Mouse (Mus musculus) heart, embryonic 11.5 days (tissue): Measurements from ENCODE around the gene 1110004F10Rik. TPM values are rescaled to one million over a fixed set of nuclear protein-coding genes. Genes with fewer than 3 reads are reported as not detected.

ENCODE experiments used
- ATAC-seq: fragments of 200-750 bp; cut with Nextera tagmentation; replicated peaks from 2 replicates; pipeline ENCODE4 v1.8.0; 2017; ENCODE audit warnings: moderate library complexity; ENCODE audit not compliant: insufficient number of reproducible peaks, low FRiP score, low TSS enrichment
- H3K27ac ChIP-seq: fragments of 300-500 bp; sonication (generic); 2 replicates; pipeline ENCODE4 v1.5.1; 2014; ENCODE audit warnings: mild to moderate bottlenecking, low read depth, low read length
- H3K27me3 ChIP-seq: fragments of 300-500 bp; sonication (generic); 2 replicates; pipeline ENCODE4 v1.6.1; 2014; ENCODE audit warnings: mild to moderate bottlenecking, low read length, mixed read lengths; ENCODE audit not compliant: control insufficient read depth, insufficient read depth
- H3K36me3 ChIP-seq: fragments of 300-500 bp; sonication (generic); 2 replicates; pipeline ENCODE4 v1.6.1; 2014; ENCODE audit warnings: mild to moderate bottlenecking, low read length, moderate library complexity, mixed read lengths; ENCODE audit not compliant: control insufficient read depth, insufficient read depth
- H3K4me1 ChIP-seq: fragments of 300-500 bp; sonication (generic); 2 replicates; pipeline ENCODE4 v1.6.1; 2014; ENCODE audit warnings: low read length; ENCODE audit not compliant: control insufficient read depth, insufficient read depth
- H3K4me2 ChIP-seq: fragments of 300-500 bp; sonication (generic); 2 replicates; pipeline ENCODE4 v1.6.1; 2014; ENCODE audit warnings: mild to moderate bottlenecking, moderate library complexity
- H3K4me3 ChIP-seq: fragments of 300-500 bp; sonication (generic); 2 replicates; pipeline ENCODE4 v1.5.1; 2014; ENCODE audit warnings: low read depth, low read length
- H3K9ac ChIP-seq: fragments of 300-500 bp; sonication (generic); 2 replicates; pipeline ENCODE4 v1.6.1; 2014; ENCODE audit warnings: mild to moderate bottlenecking, low read depth, low read length, moderate library complexity
- H3K9me3 ChIP-seq: fragments of 300-500 bp; sonication (generic); replicated peaks from 2 replicates; pipeline ENCODE4 v1.6.1; 2016; ENCODE audit warnings: low read length; ENCODE audit not compliant: control insufficient read depth
- WGBS: fragments of 180-500 bp; shearing (Covaris S2); extraction: QIAGEN DNeasy Blood & Tissue Kit; methylation state at CpG from one replicate; pipeline ENCODE4 v1.1.7; 2014; ENCODE audit not compliant: insufficient replicate concordance; 5-methylcytosine and 5-hydroxymethylcytosine counted together
- polyA plus RNA-seq: library from polyadenylated mRNA; unstranded; fragments of >200 nt; fragmentation: Nextera tagmentation; extraction: Ambion mirVana; gene quantifications from 2 replicates; pipeline ENCODE4 v1.2.1, GENCODE M21; 2014

The 1110004F10Rik gene
- polyA plus RNA-seq, 1 experiment from 2014 or later = 191 TPM

- Histone ChIP-seq H3K9ac (no peak overlapping the region), H3K36me3 (no peaks in the 10 kb centered on the region), H3K4me3 (no peak overlapping the region), H3K4me2 (no peak overlapping the region), H3K9me3 (no peaks in the 10 kb centered on the region), H3K27me3 (no peaks in the 10 kb centered on the region), H3K27ac (no peak overlapping the region), H3K4me1 (no peaks in the 10 kb centered on the region)
- ATAC-seq = no peak
- WGBS = 75% methylated on average over 6 of the region's 6 CpGs
Measured at GRCm38 (mm10) chr7:116111546-116111945, 72.3 kb downstream of the 1110004F10Rik start.

- Histone ChIP-seq H3K27ac (no peak overlapping the region), H3K36me3 (no peaks in the 10 kb centered on the region), H3K27me3 (no peaks in the 10 kb centered on the region), H3K4me3 (no peak overlapping the region), H3K9me3 (peaks cover 2% of the 10 kb centered on the region; the same call in 1 of the 2 replicates), H3K9ac (no peak overlapping the region), H3K4me2 (no peak overlapping the region), H3K4me1 (no peaks in the 10 kb centered on the region)
- 71% methylated on average over 12 of the region's 12 CpGs for WGBS
- no peak for ATAC-seq
Measured at GRCm38 (mm10) chr7:116115216-116115930, 76.2 kb downstream of the 1110004F10Rik start.

DNA sequence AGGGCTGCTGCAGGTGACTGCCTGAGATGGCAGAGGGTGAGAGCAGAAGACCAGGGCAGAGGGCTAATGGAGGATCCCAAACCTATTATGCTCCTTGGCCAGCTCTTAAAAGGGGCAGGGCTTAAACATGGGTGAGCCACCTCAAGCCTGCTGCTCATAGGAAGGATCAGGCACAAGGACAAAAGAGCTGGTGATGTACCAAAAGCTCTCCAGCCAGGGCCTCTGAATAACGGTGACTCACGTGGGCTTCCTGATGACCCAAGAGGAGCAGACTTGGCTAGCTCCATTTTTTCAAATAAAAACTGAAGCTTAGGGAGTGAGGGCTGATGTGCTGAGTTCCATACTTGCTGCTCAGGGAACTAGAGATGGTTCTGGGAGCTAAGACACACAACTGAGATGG is 76.8 kb downstream of the 1110004F10Rik start:
- Histone ChIP-seq H3K27ac (no peak overlapping the region), H3K9me3 (peaks cover 2% of the 10 kb centered on the region; the same call in 1 of the 2 replicates), H3K4me2 (no peak overlapping the region), H3K27me3 (no peaks in the 10 kb centered on the region), H3K4me3 (no peak overlapping the region), H3K9ac (no peak overlapping the region), H3K36me3 (no peaks in the 10 kb centered on the region), H3K4me1 (no peaks in the 10 kb centered on the region)
- WGBS = 72% methylated on average over 2 of the region's 2 CpGs
- ATAC-seq = no peak

- Histone ChIP-seq H3K9ac (no peak overlapping the region), H3K9me3 (peaks cover 2% of the 10 kb centered on the region; the same call in 1 of the 2 replicates), H3K27me3 (no peaks in the 10 kb centered on the region), H3K27ac (no peak overlapping the region), H3K36me3 (no peaks in the 10 kb centered on the region), H3K4me1 (no peaks in the 10 kb centered on the region), H3K4me3 (no peak overlapping the region), H3K4me2 (no peak overlapping the region)
- ATAC-seq = no peak
- 56% methylated on average over 1 of the region's 1 CpGs for WGBS
Measured at GRCm38 (mm10) chr7:116119306-116119857, 80.2 kb downstream of the 1110004F10Rik start.

DNA sequence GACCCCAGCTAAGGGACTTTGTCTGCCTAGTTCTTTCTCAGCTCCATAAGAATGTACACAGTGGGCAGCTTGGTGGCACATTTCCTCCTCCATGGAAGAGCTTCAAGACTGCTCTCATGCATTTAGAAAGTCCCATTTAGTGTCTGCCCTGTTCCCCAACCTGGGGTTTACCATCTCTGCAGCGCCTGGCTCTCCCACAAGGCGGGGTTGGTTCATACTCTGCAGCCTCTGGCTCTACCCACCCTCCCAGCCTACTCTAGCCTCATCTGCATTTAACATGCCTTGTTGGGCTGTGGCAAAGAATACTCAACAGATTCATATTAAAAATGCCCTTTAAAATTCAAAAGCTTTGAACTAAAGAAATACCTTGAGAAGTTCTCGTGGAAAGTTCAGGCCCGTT is 81.5 kb downstream of the 1110004F10Rik start:
- H3K4me3 ChIP-seq = no peak overlapping the region
- no peak overlapping the region for H3K9ac ChIP-seq
- no peak overlapping the region for H3K27ac ChIP-seq
- 88% methylated on average over 4 of the region's 4 CpGs for WGBS
- no peak for ATAC-seq
- no peaks in the 10 kb centered on the region for H3K4me1 ChIP-seq
- no peaks in the 10 kb centered on the region for H3K36me3 ChIP-seq
- no peak overlapping the region for H3K4me2 ChIP-seq
- peaks cover 2% of the 10 kb centered on the region; the same call in 1 of the 2 replicates for H3K9me3 ChIP-seq
- H3K27me3 ChIP-seq = no peaks in the 10 kb centered on the region

- Histone ChIP-seq H3K36me3 (no peaks in the 10 kb centered on the region), H3K4me3 (no peak overlapping the region), H3K9me3 (peaks cover 2% of the 10 kb centered on the region; the same call in 1 of the 2 replicates), H3K27me3 (no peaks in the 10 kb centered on the region), H3K4me1 (no peaks in the 10 kb centered on the region), H3K27ac (no peak overlapping the region), H3K4me2 (no peak overlapping the region), H3K9ac (no peak overlapping the region)
- WGBS = 75% methylated on average over 11 of the region's 11 CpGs
- no peak for ATAC-seq
Measured at GRCm38 (mm10) chr7:116121202-116121601, 82.0 kb downstream of the 1110004F10Rik start.

GRCm38 (mm10) chr7:116122981-116123596 is 83.9 kb downstream of the 1110004F10Rik start:
- no peaks in the 10 kb centered on the region for H3K4me1 ChIP-seq
- ATAC-seq = no peak

DNA sequence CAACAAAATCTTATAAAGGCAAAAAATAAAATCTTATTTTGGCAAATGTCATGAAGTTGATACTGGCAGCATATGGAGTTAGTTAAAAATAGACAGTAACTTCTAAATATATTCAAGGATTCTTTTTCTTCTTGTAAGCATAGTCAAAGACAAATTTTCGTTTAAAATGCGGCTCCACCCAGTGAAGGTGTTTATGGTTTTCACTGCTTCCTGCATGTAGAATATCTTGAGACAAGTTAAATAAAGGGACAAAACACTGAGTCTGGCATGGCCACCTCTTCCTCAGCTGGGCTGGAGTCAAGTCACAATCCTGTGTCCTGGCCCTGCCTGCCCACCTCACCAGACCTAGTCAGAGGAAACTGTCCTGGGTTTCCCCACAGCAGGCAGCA is 84.4 kb downstream of the 1110004F10Rik start:
- H3K4me1 ChIP-seq = no peaks in the 10 kb centered on the region
- WGBS = 88% methylated on average over 2 of the region's 2 CpGs
- H3K4me3 ChIP-seq = no peak overlapping the region
- H3K4me2 ChIP-seq = no peak overlapping the region
- H3K27me3 ChIP-seq = no peaks in the 10 kb centered on the region
- no peak overlapping the region for H3K9ac ChIP-seq
- H3K9me3 ChIP-seq = peaks cover 2% of the 10 kb centered on the region; the same call in 1 of the 2 replicates
- no peak for ATAC-seq
- H3K27ac ChIP-seq = no peak overlapping the region
- peaks cover 4% of the 10 kb centered on the region; the same call in 1 of the 2 replicates for H3K36me3 ChIP-seq

More at GRCm38 (mm10) chr7:116122981-116123596, 83.9 kb downstream of the 1110004F10Rik start:
- Histone ChIP-seq H3K9me3 (peaks cover 2% of the 10 kb centered on the region; the same call in 1 of the 2 replicates), H3K27me3 (no peaks in the 10 kb centered on the region), H3K27ac (no peak overlapping the region), H3K4me3 (no peak overlapping the region), H3K36me3 (peaks cover 4% of the 10 kb centered on the region; the same call in 1 of the 2 replicates), H3K4me2 (no peak overlapping the region), H3K9ac (no peak overlapping the region)
- 78% methylated on average over 13 of the region's 13 CpGs for WGBS
